Mouse (Mus musculus) right cerebral cortex, postnatal 25 days (tissue): ENCODE results near the gene Olfr1535.

ENCODE experiments used
- DNase-seq: peaks from one replicate; pipeline ENCODE4 v3.0.0; 2022

Olfr1535 gene

DNA sequence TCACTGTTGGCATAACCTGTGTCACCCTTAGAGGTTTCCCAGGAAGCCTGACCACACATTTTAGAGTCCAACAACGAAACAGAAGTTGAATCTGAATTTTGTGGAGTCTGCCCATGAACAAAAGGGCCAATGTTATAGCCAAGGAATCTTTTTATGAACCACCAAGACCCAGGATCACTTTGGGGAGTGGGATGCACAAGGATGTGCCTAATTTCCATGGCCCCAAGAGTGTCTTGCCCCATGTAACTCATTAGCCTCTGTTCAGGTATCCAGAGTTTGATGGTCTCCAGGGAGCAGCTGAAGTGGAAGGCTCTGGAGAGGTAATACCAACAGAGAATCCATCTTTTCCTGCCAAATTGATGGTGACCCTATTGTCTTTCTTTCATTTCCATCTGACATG is at the start of gene Olfr1535:
Olfr1535 (minus strand) TSS at position 101 of the 400 bp plus-strand sequence.
- no peak for DNase-seq

DNA sequence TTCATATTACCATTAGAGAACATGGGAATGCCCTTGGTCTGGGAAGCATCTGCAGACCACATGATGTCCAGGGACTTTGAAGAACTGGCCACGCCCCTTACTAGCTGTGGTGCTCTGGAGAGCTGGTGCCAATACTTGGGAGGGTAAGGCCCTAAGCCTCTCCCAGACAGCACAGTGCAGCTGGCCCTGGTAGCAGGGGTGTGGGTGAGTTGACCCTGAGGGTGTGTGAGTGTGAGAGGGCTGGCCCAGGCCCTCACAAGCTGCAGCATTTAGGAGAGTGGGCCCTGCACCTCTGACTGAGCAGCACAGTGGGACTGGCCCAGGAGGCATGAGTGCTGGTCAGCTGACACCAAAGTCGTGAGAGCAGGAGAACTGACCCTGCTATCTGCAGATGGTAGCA is 31.9 kb upstream of the Olfr1535 start:
- DNase-seq = no peak

DNA sequence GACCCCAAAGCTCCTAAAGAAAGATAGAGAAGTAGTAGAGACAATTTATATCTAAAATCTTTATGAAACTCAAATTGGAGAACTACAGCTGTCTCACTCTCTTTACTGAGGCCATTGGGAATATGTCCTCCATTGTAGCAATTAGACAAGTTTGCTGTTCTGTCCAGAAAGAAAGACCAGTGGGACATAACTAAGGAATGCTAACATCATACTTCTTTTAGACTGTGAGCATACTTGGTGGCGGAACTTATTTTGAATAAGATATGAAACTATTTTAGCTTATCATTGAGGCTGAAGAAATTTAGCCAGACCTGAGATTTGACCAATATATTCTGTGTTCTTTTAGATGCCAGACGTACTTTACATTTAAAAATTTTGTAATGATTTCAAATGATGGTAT is 22.0 kb upstream of the Olfr1535 start, which contains the start of gene Olfr1364:
Olfr1364 (minus strand) TSS at position 101 of the 400 bp plus-strand sequence.
- no peak for DNase-seq

DNA sequence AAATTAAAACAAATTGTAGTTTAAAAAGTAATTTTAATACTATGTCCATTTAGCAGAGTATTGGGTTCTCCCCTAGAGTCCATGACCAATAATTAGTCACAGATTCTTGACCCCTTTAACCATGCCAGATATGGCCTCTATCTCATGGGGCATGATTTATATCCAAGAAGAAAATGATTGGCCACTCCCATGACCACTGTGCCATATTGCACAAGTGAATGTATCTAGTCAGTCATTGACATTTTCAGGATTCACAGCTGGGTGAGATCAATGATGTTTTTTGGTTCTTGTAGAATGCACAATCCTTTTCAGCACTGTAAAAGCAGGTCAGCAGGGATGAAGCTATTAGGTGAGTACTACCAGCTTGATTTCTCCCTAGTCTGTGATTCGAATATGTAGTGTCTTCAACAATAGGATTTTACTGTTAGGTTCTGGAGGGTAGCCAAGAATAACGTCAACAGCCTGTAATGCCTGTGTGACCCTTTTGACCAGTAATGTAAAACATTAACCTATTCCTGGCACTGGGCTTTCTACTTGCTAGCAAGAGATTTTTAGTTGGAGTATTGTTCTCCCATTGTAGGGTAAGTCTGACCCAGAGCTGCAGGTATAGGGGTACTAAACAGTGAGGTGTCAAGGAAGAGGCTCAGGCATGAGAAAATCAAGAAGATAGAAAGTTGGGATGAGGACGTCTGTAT is 9.1 kb downstream of the Olfr1535 start:
- DNase-seq = no peak

DNA sequence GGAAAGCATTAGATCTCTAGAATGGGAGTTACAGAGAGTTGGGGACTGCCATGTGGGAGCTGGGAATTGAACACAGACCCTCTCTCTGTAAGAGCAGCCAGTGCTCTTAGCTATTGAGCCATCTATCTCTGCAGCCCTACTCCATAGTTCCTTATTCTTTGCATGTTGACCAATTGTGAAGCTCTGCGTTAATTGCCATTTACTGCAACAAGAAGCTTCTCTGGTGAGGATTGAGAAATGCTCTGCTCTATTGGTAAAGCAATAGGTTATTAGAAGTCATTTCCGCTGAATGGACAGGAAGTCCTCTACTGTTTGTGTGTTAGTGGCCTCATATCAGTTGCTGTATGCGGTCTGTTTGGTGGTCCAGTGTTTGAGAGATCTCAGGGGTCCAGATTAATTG is 10.2 kb downstream of the Olfr1535 start:
- DNase-seq = no peak

DNA sequence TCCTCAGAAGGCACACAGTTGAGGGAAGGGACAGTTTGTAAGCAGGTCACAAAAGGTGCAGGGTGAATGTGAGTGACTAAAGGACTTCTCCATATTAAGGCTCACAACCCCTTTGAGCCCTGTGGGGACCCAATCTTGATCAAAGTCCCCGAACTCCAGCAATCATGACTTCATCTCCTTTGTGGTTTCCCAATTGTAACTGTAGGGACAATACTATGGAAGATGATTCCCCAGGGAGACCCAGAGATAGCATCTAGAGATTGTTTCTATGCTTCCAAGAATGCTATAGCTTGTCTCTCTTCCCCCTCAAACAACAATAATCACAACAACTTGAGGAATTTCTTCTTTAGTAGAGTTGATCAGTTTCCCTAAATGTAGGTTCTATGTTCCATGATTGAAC is 17.0 kb downstream of the Olfr1535 start, which contains the start of gene Olfr1366:
Olfr1366 (minus strand) TSS at position 101 of the 400 bp plus-strand sequence.
- no peak for DNase-seq

DNA sequence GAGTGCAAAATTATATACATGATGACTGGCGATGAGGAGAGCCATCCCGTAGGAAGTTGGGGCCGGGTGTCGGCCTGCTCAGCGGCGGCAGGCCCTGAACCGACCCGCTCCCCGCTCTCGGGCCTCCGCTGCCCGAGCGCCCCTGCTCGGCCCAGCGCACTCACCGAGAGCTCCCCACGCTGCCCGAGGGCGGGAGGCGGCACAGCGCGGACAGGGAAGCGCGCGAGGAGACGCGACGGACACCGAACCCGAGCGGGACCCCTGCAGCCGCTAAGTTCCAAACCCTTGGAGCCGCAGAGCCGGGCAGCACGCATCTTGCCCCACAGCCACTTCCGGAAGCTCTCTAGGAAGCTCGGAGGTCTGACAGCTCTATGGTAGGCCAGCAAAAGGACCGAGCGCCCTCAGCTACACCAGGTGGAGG is 28.9 kb downstream of the Olfr1535 start, which contains the start of gene Zkscan8:
Zkscan8 (minus strand) TSS at position 340 of the 421 bp plus-strand sequence.
- peak; percentile 87 for DNase-seq

DNA sequence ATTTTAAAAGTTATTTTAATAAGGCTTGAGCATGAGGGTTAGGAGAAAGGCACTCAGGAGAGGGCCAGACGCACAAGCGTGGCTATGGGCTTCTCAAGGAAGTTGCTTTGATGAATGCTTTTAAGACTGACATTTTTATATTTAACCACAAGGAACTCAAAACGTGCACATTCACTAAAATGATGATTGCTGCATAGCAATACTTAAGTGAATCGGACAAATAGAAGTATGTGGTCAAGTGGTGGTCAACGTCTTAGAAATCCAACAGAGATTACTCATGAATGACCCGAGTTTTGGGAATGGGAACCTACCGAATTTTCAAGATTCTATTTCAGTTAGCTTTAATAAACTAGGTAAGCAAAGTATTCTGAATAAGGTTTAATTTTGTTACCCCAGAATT is 29.6 kb downstream of the Olfr1535 start:
- no peak for DNase-seq

DNA sequence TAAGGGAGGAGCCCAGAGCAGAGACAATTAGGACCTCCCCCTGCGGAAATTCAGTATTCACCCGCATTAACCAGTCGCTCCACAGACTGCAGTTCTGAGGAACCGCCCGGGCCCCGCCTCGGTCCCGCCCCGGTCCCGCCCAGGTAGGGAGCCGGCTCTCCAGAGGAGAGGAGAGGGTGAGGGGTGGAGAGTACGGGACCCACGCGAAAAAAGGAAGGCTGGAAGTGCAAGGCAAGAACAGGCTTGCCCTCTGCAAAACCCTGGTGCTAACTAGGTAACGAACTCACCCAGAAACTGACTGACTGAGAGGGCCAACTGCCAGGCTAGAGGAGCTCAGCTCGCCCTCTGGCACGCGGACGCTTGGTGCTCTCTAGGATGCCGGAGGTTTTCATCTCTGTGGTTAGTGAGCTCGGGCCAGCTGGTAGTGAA is 53.5 kb downstream of the Olfr1535 start:
- DNase-seq = peak; percentile 81
